Mouse (Mus musculus) stomach, embryonic 16.5 days (tissue): Measurements from ENCODE around the gene Ddx56. TPM values are rescaled to one million over a fixed set of nuclear protein-coding genes. Genes with fewer than 3 reads are reported as not detected.
"Not testable (repeated sequence)": the region's sequence is repeated elsewhere in the genome, so short reads cannot be mapped to it uniquely, and the experiment has no call there.

Experiments used
- ATAC-seq: fragments of 200-750 bp; cut with Nextera tagmentation; 2 replicates; pipeline ENCODE4 v1.8.0; 2017; ENCODE audit warnings: moderate number of reproducible peaks, moderate TSS enrichment; ENCODE audit not compliant: insufficient read depth, low FRiP score
- H3K27ac ChIP-seq: fragments of 300-500 bp; sonication (generic); 2 replicates; pipeline ENCODE4 v1.5.1; 2014; ENCODE audit warnings: low read length
- H3K27me3 ChIP-seq: fragments of 300-500 bp; sonication (generic); 2 replicates; pipeline ENCODE4 v1.6.1; 2014; ENCODE audit warnings: low read length, control low read depth, mixed read lengths; ENCODE audit not compliant: control insufficient read depth, insufficient read depth
- H3K36me3 ChIP-seq: fragments of 300-500 bp; sonication (generic); 2 replicates; pipeline ENCODE4 v1.6.1; 2014; ENCODE audit warnings: low read length; ENCODE audit not compliant: control insufficient read depth, insufficient read depth
- H3K4me1 ChIP-seq: fragments of 300-500 bp; sonication (generic); 2 replicates; pipeline ENCODE4 v1.6.1; 2014; ENCODE audit warnings: low read length, control low read depth, mixed read lengths; ENCODE audit not compliant: control insufficient read depth, insufficient read depth
- H3K4me2 ChIP-seq: fragments of 300-500 bp; sonication (generic); 2 replicates; pipeline ENCODE4 v1.6.1; 2014; ENCODE audit warnings: low read depth, low read length, mixed read lengths
- H3K4me3 ChIP-seq: fragments of 300-500 bp; sonication (generic); replicated peaks from 2 replicates; pipeline ENCODE4 v1.5.1; 2014; ENCODE audit warnings: mild to moderate bottlenecking, low read length
- H3K9ac ChIP-seq: fragments of 300-500 bp; sonication (generic); 2 replicates; pipeline ENCODE4 v1.6.1; 2014; ENCODE audit warnings: low read length
- H3K9me3 ChIP-seq: fragments of 300-500 bp; sonication (generic); replicated peaks from 2 replicates; pipeline ENCODE4 v1.6.1; 2016; ENCODE audit warnings: low read length, control low read depth; ENCODE audit not compliant: control insufficient read depth
- WGBS: fragments of 180-500 bp; shearing (Covaris S2); extraction: QIAGEN DNeasy Blood & Tissue Kit; methylation state at CpG from one replicate; pipeline ENCODE4 v1.1.7; 2014; 5-methylcytosine and 5-hydroxymethylcytosine counted together
- polyA plus RNA-seq: library from polyadenylated mRNA; unstranded; fragments of >200 nt; fragmentation: Nextera tagmentation; extraction: Ambion mirVana; gene quantifications from 2 replicates; pipeline ENCODE4 v1.2.1, GENCODE M21; 2015

Gene Ddx56
- polyA plus RNA-seq, 1 experiment from 2014 or later = 85.2 TPM

DNA sequence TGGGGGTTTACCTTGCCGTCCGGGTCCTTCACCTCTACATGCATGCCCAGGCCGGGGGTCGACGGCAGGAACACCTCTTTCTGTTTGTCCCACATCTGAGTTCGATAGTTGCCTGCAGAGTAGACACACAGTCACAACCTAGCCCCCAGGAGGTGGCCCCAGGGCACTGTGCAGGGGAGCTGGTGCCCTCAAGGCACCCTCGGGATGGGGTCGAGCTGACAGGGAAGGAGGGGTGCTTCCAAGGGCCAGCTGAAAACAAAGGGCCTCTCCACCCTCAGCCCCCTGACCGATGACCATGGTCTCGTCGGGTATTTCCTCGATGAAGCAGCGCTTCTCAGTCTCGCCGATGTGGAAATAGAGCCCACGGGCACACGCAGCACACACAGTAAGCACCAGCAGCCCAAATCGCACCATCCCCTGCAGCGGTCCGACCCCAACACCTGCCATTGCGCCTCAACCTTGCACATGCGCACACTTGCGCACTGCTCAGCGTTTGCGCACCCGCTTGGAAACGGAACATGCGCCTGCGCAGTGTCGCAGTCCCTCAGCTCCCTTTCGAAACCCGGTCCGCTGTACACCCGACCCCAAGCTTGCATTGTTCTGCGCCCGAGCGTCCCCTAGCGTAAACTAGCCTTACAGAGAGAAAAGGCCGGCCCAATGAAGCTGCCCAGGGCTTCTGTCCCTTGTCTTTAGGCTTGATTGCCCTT, 7.0 kb upstream of the Ddx56 start, which contains the start of gene Tmed4:
Gene Tmed4 (minus strand): TSS at position 484 of the 707 bp plus-strand sequence.
- H3K27ac ChIP-seq = peak within 1 kb of the TSS; percentile 10; the same call in 1 of the 2 replicates
- H3K36me3 ChIP-seq = peaks cover 8% of the 10 kb centered on the region; the same call in 1 of the 2 replicates
- H3K4me2 ChIP-seq = peak within 1 kb of the TSS; percentile 93
- H3K27me3 ChIP-seq = no peaks in the 10 kb centered on the region
- peaks cover 18% of the 10 kb centered on the region for H3K4me1 ChIP-seq
- peak within 1 kb of the TSS; percentile 95 for H3K9ac ChIP-seq
- peak within 1 kb of the TSS; percentile 91 for H3K4me3 ChIP-seq
- ATAC-seq = peak; percentile 98
- no peaks in the 10 kb centered on the region for H3K9me3 ChIP-seq
- under 1% methylated on average over 39 of the region's 39 CpGs for WGBS

DNA sequence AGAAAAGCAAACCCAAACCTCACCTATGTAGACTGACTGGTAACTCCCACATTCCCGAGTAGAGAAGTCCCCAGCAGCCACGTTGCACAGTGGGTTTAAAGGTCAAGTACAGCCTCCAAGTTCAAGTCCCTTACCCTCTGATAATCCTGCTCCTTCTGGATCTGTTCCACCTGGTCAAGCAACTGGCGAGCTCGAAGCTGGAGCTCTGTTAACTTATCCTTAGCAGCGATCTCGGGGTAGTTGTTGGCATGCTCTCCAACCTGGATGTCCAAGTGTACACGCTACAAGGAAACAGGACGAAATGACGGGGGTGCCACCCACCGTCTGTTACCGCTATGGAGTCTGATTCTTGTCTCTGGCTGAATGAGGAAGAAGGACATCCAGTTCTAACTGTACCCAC, 6.0 kb upstream of the Ddx56 start:
- H3K9me3 ChIP-seq = no peaks in the 10 kb centered on the region
- peak overlapping the region; percentile 93 for H3K4me2 ChIP-seq
- H3K36me3 ChIP-seq = peaks cover 8% of the 10 kb centered on the region; the same call in 1 of the 2 replicates
- H3K9ac ChIP-seq = peak overlapping the region; percentile 95
- H3K4me3 ChIP-seq = peak overlapping the region; percentile 91
- 46% methylated on average over 11 of the region's 11 CpGs for WGBS
- peak; percentile 19; the same call in 1 of the 2 replicates for ATAC-seq
- no peak overlapping the region for H3K27ac ChIP-seq
- H3K4me1 ChIP-seq = peaks cover 18% of the 10 kb centered on the region
- no peaks in the 10 kb centered on the region for H3K27me3 ChIP-seq

DNA sequence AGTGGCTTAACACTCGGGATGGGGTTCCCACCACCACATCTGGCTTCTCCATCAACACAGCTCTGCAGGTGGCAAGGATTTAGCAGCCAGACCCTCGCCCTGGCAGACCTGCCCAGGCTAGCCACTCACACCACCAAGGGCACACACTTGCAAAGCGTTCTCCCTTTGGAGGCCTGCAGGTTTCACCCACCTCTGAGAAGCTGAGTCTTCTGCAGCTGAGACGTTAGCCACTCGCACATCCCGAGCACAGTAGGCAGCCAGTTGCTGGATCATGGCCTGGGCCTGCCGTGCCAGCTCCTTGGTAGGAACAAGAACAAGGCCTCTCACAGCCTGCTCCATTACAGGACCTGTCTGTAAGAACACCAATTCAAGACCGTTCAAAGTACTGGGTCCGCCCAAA, 951 bp downstream of the Ddx56 start:
- Histone ChIP-seq H3K9ac (peak overlapping the region; percentile 73), H3K27ac (no peak overlapping the region), H3K36me3 (peaks cover 24% of the 10 kb centered on the region), H3K27me3 (no peaks in the 10 kb centered on the region), H3K4me1 (peaks cover 6% of the 10 kb centered on the region; the same call in 1 of the 2 replicates), H3K9me3 (no peaks in the 10 kb centered on the region), H3K4me2 (peak overlapping the region; percentile 82), H3K4me3 (peak overlapping the region; percentile 56)
- WGBS = 65% methylated on average over 9 of the region's 9 CpGs
- ATAC-seq = no peak

DNA sequence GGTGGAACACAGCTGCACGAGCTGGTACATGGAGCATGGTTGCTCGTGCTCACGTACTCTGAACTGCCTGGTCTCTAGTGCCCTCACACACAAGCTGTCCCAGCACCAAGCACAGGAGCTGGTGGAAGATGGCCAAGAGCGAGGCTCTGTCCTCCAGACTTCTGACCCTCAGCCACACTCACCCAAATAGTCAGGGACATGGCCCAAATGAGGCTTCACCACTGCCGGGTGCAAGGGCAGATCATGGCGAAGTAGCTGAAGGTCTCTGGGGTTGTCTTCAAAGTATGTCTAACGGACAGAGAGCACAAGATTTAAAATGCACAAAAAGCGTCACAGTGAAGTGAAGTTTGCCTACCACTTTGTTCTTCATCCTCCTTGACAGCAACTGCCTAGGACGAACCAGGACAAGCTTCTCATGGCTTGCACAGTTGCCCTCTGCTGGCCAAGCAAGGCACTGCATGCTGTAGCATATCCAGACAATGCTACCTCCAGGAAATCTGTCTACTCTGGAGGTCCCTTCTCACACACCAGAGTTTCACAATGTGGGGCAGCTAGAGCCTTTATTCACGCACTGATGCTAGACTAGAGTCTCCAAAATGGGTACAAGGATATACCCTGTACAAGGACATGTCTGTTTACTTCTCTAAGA, 6.0 kb downstream of the Ddx56 start:
- ATAC-seq = 0 out of 2 replicates have a peak, but pooled peaks have one; percentile 38
- Histone ChIP-seq H3K36me3 (peaks cover 33% of the 10 kb centered on the region), H3K4me2 (no peak overlapping the region), H3K27me3 (no peaks in the 10 kb centered on the region), H3K4me1 (0 out of 2 replicates have a peak, but pooled peaks cover 3% of the 10 kb centered on the region), H3K27ac (no peak overlapping the region), H3K9ac (no peak overlapping the region), H3K9me3 (no peaks in the 10 kb centered on the region), H3K4me3 (no peak overlapping the region)
- WGBS = 73% methylated on average over 10 of the region's 10 CpGs

DNA sequence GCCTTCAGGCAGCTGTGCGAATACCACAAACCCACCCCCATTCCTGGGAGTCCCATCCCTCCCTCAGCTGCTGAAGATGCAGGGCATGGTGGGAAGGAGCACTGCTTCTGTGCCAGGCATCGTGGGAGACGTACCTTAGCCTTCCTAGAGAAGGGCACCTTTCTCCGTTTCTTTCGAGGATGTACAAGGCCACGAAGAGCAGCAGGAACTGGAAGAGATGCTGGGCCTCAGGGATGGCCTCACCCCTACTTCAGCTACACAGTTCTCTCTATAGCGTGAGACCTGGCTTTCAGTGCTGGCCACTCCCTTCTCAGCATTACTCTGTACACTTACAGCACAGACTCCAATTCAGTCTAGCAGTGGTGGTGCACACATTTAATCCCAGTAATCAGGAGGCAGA, 8.2 kb downstream of the Ddx56 start:
- Histone ChIP-seq H3K4me2 (no peak overlapping the region), H3K9ac (no peak overlapping the region), H3K4me3 (no peak overlapping the region), H3K9me3 (no peaks in the 10 kb centered on the region), H3K36me3 (peaks cover 25% of the 10 kb centered on the region), H3K27me3 (no peaks in the 10 kb centered on the region), H3K4me1 (no peaks in the 10 kb centered on the region), H3K27ac (no peak overlapping the region)
- ATAC-seq = no peak
- 92% methylated on average over 7 of the region's 7 CpGs for WGBS

DNA sequence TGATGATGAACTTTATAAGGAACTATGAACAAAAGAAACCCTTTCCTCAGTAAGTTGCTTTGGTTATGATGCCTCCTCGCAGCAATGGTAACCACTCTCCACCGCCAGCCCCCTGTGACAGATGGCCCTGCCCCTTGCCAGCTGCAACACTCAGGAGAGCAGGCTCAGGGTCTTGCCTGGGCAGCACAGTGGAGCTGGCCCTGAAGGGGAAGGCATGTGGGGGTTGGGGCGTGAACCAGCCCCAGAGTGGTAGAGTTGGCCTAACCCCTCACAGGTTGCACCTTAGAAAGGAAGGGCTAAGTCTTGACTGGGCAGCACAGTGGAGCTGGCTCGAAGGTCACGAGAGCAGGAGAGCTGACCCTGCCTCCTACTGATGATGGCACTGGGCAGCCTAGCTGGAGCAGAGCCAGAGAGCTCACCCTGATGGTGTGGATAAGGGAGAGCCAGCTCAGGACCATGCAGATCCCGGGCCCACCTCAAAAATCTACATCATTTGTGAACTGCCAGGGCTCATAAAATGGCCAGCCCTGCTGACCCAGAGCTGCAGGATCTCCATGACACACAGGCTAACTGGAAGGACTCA, 11.0 kb downstream of the Ddx56 start:
- Histone ChIP-seq H3K4me1 (no peaks in the 10 kb centered on the region), H3K4me2 (no peak overlapping the region), H3K27me3 (no peaks in the 10 kb centered on the region), H3K27ac (no peak overlapping the region), H3K36me3 (peaks cover 14% of the 10 kb centered on the region), H3K9me3 (no peaks in the 10 kb centered on the region), H3K4me3 (no peak overlapping the region), H3K9ac (no peak overlapping the region)
- WGBS = 78% methylated on average over 6 of the region's 6 CpGs
- peak; percentile 39 for ATAC-seq

DNA sequence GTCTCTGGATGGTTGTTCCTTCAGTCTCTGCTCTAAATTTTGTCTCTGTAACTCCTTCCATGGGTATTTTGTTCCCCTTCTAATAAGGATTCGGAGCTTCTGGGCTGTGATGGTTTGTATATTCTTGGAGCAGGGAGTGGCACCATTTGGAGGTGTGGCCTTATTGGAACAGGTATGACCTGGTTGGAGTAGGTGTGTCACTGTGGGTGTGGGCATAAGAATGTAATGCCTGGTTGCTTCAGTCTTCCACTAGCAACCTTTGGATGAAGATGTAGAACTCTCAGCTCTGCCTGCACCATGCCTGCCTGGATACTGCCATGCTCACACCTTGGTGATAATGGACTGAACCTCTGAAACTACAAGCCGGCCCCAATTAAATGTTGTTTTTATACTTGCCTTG, 13.0 kb downstream of the Ddx56 start:
- not testable (repeated sequence) for H3K4me3 ChIP-seq, H3K27ac ChIP-seq, H3K4me1 ChIP-seq, H3K9me3 ChIP-seq, H3K27me3 ChIP-seq, H3K9ac ChIP-seq, H3K4me2 ChIP-seq, ATAC-seq
- WGBS = 66% methylated on average over 2 of the region's 2 CpGs
- peaks cover 14% of the 10 kb centered on the region for H3K36me3 ChIP-seq

DNA sequence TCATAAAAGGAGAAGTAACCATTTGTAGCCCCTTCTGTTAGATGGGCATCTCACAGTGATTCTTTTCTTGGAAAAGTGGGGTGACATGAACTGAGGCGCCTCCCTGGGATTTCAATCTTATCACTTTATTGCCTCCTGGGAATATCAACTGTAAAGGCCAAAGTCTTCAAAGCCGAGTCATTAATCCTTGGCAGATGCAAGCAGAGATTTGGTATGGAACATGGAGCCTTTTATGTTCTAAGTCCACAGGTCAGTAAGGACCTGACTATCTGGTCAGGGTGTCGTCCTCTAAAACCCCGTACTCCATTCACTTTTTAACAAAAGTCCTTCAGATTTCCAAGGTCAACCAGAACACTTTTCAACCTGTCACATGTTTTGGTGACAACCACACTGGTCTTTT, 14.7 kb downstream of the Ddx56 start:
- ATAC-seq = no peak
- WGBS = 83% methylated on average over 4 of the region's 4 CpGs
- no peak overlapping the region for H3K4me3 ChIP-seq

DNA sequence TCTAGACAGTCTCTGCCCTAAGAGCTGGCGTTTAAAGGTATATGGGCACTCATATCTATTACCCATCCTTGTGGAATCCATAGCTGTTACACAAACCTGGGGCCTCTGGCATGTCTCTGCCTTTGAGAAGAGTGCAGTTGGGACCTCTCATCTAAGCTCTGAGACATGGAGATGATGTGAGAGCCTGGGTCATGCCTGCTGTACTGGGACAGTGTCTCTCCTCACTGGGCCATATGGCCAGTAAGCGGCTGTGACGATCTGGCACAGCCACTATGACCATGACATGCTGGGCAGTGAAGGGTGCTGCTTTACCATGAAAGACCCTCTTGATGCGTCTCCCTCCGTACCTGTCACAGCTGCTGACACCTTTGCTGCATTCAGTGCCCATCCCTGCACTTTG, 15.3 kb downstream of the Ddx56 start:
- no peaks in the 10 kb centered on the region for H3K4me1 ChIP-seq
- H3K4me3 ChIP-seq = no peak overlapping the region
- no peaks in the 10 kb centered on the region for H3K9me3 ChIP-seq
- H3K4me2 ChIP-seq = no peak overlapping the region
- H3K9ac ChIP-seq = no peak overlapping the region
- no peak overlapping the region for H3K27ac ChIP-seq
- WGBS = 83% methylated on average over 5 of the region's 5 CpGs
- H3K27me3 ChIP-seq = no peaks in the 10 kb centered on the region
- no peaks in the 10 kb centered on the region for H3K36me3 ChIP-seq
- ATAC-seq = no peak

More for the DNA sequence above, 14.7 kb downstream of the Ddx56 start:
- Histone ChIP-seq H3K27ac (no peak overlapping the region), H3K9me3 (no peaks in the 10 kb centered on the region), H3K27me3 (no peaks in the 10 kb centered on the region), H3K9ac (no peak overlapping the region), H3K4me2 (no peak overlapping the region), H3K36me3 (peaks cover 3% of the 10 kb centered on the region), H3K4me1 (no peaks in the 10 kb centered on the region)
